Mouse (Mus musculus) spleen, adult 2 months (tissue): ENCODE results near the gene Rtn4.

ENCODE experiments used
- CTCF ChIP-seq: fragments of 200-500 bp; IDR thresholded peaks from 2 replicates; pipeline ENCODE4 v1.5.1; 2011; ENCODE audit warnings: mild to moderate bottlenecking, inconsistent platforms; ENCODE audit not compliant: insufficient read depth, insufficient read length, insufficient replicate concordance; ENCODE audit errors: extremely low read depth
- POLR2A ChIP-seq: fragments of 200-500 bp; IDR thresholded peaks from 2 replicates; pipeline ENCODE4 v1.6.1; 2011; ENCODE audit warnings: low read depth, low read length, inconsistent platforms

- TF ChIP-seq CTCF (no peak), POLR2A (no peak)
Measured at GRCm38 (mm10) chr11:29724213-29724612, 31.5 kb downstream of the Rtn4 start.
